Mouse (Mus musculus): Measurements from ENCODE around the gene Foxm1.

DNA sequence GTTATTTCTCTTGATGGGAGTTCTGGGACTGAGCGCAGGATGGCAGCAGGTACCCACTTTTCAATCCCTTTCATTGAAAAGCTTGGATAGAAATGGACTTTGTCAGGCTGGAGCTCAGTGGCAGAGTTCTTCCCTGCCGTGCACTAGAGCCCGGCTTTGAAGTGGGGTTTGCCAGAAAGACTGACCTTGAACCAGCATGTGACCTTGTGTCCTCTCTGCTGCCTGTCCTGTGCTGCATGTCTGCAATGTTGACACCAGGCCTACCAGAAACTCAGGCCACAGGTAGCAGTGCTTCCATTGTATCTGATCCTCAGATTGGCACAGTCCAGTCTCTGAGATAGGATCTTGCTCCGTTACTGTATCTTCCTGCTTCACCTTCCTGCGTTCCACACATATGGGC lies 7.3 kb downstream of the Foxm1 start:
- TF ChIP-seq CTCF (IDR thresholded peaks at IDR 0.05; ENCODE audit: low read depth, low read length) (no peak), POLR2A (IDR thresholded peaks at IDR 0.05; ENCODE audit: insufficient read depth, low read length) (no peak)

All from ES-Bruce4 (cell line).